Mouse (Mus musculus): ENCODE results near the gene Amer3. TPM values are rescaled to one million over a fixed set of nuclear protein-coding genes. Genes with fewer than 3 reads are reported as not detected.
"Not testable (repeated sequence)": the region's sequence is repeated elsewhere in the genome, so short reads cannot be mapped to it uniquely, and the experiment has no call there.

The Amer3 gene
- polyA plus RNA-seq (2016; fragmentation: Nextera tagmentation; extraction: Ambion mirVana) = 0.10 TPM in 1 of 2 replicates, not detected in the other

DNA sequence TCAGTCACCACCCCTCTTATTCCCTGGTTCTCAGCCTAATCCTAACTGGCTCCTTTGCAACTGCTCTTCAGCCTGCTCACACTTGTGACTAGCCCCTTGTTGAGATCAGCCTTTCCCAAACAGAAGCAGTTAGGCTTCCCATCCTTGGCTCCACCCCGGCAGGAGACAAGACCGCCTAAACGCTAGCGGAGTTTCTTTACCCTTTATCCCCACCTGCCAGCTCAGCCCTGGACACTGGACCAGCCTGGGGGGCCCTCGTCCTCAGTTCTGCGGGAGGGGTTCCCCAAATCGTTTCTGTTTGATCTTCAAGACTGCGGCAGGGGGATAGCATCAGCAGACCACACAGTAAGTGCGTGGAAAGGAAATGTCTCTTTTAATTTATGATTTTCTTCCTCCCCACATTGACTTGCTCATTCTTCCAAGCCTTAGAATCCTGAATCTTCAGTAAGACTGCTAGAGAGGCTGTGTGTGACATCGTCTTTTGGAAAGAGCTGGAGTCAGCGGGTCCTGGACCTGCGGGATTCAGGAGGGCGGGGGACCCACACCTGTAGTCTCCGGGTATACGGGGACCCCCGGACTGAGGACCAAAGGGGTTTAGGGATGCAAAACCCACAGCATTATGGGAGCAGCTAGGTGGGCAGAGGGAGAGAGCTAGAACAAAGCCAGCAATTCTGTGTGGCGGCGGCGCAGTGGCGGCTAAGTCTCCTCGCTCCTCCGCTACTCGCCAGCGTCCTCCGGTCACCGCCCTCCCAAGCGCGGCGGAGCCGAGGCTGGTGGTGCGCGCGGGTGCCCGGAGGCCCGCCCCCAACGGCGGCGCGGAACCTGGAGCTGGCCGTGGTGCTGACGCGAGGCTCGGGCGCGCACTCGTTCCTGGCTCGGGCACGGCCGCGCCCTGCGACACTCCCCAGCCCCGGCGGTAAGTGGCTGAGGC lies at the start of gene Amer3:
Gene Amer3, plus strand, starts transcription at position 807 of the 931 bp plus-strand sequence.
- Histone ChIP-seq H3K27me3 (ENCODE audit: insufficient read depth, poor library complexity, severe bottlenecking) (peaks cover 25% of the 10 kb centered on the region), H3K36me3 (no peaks in the 10 kb centered on the region), H3K4me3 (peak within 1 kb of the TSS; percentile 57), H3K27ac (no peak within 1 kb of the TSS), H3K9me3 (no peaks in the 10 kb centered on the region), H3K4me1 (peaks cover 12% of the 10 kb centered on the region)
- DNase-seq (ENCODE audit: low spot score) = peak; percentile 78
- WGBS = under 1% methylated on average over 53 of the region's 53 CpGs

DNA sequence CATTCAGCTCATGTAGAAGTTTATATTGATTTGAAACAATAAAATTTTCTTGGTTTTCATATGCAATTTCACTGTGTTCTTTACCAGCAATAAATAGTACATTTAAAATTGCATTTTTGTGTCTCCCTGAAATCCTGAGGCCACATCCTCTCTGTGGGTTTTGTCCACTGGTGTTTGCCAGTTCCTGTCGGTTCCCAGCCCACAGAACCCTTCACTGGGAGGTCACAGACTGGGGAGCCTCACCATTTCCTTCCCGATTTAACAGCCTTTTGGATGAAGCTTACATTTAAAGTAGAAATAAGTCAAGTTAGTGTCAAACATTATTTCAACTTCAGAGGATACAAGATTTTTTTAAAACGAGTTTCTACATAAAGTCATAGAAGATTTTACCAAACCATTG lies 44.9 kb upstream of the Amer3 start:
- H3K27me3 ChIP-seq (ENCODE audit: insufficient read depth, poor library complexity, severe bottlenecking) = peaks cover 31% of the 10 kb centered on the region
- not testable (repeated sequence) for H3K9me3 ChIP-seq; H3K27ac ChIP-seq; H3K36me3 ChIP-seq; H3K4me3 ChIP-seq; DNase-seq (ENCODE audit: low spot score)
- peaks cover 23% of the 10 kb centered on the region for H3K4me1 ChIP-seq
- WGBS = 27% methylated on average over 3 of the region's 3 CpGs

DNA sequence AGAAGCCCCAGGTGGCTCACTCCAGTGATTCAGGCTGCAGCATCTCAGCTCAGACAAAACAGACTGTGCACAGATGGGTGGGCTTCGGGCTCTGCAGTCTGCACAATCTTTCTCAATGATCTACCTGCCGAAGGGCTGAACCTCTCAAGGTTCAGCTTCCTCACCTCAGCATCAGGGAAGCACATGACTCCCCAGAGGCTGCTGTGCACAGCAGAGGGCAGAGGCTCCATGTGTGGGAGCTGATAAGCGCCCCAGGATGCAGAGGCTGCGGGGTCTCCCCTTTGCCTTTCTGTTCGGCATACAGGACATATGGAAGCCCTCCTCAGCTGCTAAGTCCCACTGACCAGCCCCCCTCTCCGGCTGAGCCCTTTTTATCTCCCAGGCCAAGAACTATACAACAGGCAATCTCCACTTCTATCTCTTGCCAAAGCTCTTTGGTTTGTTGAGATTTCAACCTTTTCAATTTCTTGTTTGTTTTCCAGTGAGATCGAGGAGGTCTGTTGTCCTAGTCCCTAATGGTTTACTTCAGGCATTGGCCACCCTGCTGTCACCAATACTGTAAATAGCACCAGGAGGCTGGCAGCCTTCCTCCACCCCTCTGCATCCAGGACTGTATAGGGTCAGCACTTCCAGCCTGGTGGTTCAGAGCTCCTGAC lies 44.3 kb upstream of the Amer3 start, which contains the start of gene Cfc1:
Gene Cfc1, plus strand, starts transcription at position 606 of the 656 bp plus-strand sequence.
- H3K27ac ChIP-seq; DNase-seq (ENCODE audit: low spot score); H3K36me3 ChIP-seq; H3K9me3 ChIP-seq: not testable (repeated sequence)
- Histone ChIP-seq H3K4me1 (peaks cover 23% of the 10 kb centered on the region), H3K27me3 (ENCODE audit: insufficient read depth, poor library complexity, severe bottlenecking) (peaks cover 31% of the 10 kb centered on the region), H3K4me3 (peak within 1 kb of the TSS; percentile 52)
- 12% methylated on average over 7 of the region's 7 CpGs for WGBS

DNA sequence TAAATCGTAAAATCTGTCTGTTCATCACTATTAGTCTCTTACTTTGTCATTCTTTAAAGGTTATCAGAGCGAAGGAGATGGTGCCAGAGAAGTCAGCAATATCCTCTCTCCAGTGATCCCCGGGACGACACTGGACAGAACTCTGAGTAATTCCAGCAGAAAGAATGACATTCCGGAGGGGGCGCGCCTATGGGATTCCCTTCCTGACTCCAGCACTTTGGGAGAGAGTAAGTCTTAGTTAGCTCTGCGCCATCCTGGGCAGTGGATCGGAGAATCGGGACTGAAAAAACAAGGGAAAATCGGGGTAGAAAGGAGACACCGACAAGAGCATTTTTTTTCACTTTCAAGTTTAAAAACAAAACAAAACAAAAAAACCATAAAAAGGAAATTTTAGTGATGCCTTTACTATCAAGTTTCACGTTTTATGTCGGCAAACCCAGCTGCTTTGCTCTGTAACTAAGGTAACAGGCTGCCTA lies 43.1 kb upstream of the Amer3 start:
- no peak for DNase-seq (ENCODE audit: low spot score)
- WGBS = 2% methylated on average over 14 of the region's 14 CpGs
- no peaks in the 10 kb centered on the region for H3K36me3 ChIP-seq
- H3K27me3 ChIP-seq (ENCODE audit: insufficient read depth, poor library complexity, severe bottlenecking) = peaks cover 31% of the 10 kb centered on the region
- no peaks in the 10 kb centered on the region for H3K9me3 ChIP-seq
- H3K4me1 ChIP-seq = peaks cover 18% of the 10 kb centered on the region
- H3K4me3 ChIP-seq = peak overlapping the region; percentile 52
- no peak overlapping the region for H3K27ac ChIP-seq

DNA sequence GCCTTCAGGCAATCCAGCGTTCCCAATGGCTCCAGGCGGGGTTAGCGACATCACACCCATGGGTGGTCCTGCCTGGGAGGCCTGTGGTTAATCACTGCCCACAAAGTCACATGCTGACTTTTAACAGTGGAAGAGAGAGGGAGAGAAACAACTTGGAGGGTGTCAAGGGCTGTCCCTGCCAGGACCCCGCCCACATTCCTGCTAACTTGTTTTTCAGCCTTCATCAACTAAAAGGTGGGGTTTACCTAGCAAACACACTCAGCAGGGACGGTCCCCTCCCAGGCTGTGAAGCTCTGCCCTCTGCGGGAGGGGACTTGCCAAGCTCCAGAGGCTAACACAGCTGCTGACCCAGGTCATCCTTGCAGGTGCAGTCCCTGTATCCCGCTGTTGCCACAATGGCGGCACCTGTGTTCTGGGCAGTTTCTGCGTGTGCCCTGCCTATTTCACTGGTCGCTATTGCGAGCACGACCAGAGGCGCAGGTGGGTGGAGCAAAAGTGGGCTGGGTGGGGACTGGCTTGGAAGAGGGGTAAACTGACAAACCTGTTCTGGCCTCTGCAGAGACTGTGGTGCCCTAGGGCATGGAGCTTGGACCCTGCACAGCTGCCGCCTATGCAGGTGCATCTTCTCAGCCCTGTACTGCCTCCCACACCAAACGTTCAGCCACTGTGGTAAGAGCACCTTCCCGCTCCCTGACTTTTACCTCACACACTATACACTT lies 42.5 kb upstream of the Amer3 start:
- no peaks in the 10 kb centered on the region for H3K36me3 ChIP-seq
- no peak overlapping the region; the same call in 1 of the 2 replicates for H3K27ac ChIP-seq
- H3K4me1 ChIP-seq = peaks cover 18% of the 10 kb centered on the region
- no peak for DNase-seq (ENCODE audit: low spot score)
- peak overlapping the region; percentile 52 for H3K4me3 ChIP-seq
- H3K27me3 ChIP-seq (ENCODE audit: insufficient read depth, poor library complexity, severe bottlenecking) = peaks cover 31% of the 10 kb centered on the region
- no peaks in the 10 kb centered on the region for H3K9me3 ChIP-seq
- 8% methylated on average over 16 of the region's 16 CpGs for WGBS

DNA sequence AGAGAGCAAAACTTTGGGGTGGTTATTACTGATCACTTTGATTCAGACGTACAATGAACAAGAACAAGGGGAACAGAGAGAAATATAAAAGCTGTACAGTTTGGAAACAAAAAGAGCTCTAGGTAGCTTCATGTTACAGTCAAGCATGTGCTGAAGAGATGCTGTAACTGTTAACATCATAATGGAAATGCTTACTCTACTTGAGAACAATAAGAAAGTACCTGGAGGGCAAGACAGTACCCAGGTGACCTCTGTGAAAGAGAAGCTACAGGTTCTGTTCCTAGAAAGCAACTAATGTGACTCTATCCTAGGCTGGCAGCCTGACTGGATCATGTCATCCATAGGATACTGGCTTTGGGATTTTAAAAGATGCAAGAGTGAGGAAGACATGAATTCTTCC lies 32.4 kb upstream of the Amer3 start:
- Histone ChIP-seq H3K27me3 (ENCODE audit: insufficient read depth, poor library complexity, severe bottlenecking) (no peaks in the 10 kb centered on the region), H3K36me3 (no peaks in the 10 kb centered on the region), H3K9me3 (no peaks in the 10 kb centered on the region), H3K27ac (no peak overlapping the region), H3K4me1 (no peaks in the 10 kb centered on the region), H3K4me3 (no peak overlapping the region)
- 80% methylated on average over 1 of the region's 1 CpGs for WGBS
- no peak for DNase-seq (ENCODE audit: low spot score)

DNA sequence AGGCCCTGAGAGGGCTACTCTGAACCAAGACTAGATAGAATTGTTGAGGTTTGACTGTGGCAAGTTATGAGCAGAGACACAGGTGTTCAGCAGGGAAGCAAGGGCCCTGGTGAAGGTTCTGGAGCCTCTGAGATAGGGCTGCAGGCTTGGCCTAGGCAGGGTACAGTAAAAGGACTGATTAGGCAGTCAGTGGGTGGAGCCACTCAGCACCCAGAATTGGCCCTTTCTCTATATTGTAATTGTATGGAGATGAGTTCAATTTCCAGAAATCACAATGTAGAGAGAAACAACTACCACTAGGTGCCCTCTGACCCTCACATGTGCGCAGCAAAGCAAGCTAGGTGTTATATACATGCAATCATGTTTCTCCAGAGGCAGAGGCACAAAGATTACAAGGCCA lies 25.8 kb upstream of the Amer3 start:
- no peak for DNase-seq (ENCODE audit: low spot score)
- no peaks in the 10 kb centered on the region for H3K9me3 ChIP-seq
- peaks cover 9% of the 10 kb centered on the region; the same call in 1 of the 2 replicates for H3K4me1 ChIP-seq
- no peaks in the 10 kb centered on the region for H3K27me3 ChIP-seq (ENCODE audit: insufficient read depth, poor library complexity, severe bottlenecking)
- H3K4me3 ChIP-seq = no peak overlapping the region
- H3K36me3 ChIP-seq = no peaks in the 10 kb centered on the region
- no peak overlapping the region for H3K27ac ChIP-seq
- 93% methylated on average over 1 of the region's 1 CpGs for WGBS

DNA sequence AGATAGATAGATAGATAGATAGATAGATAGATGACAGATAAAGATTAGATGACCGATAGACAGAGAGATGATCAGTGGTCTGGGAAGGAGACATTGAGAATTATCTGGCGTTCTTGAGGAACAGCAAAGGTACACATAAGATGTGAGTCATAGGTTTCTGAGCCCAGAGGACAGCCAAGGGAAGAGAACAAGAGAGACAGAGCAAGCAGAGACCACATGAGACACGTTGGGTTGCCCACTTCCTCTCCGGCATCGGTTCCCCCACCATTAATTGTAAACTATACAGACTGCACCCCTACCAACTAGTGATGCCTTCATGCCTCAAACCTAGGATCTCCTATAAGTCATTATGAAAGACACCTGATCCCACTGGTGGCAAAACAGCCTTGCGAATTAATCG lies 25.2 kb upstream of the Amer3 start:
- Histone ChIP-seq H3K9me3 (no peaks in the 10 kb centered on the region), H3K27me3 (ENCODE audit: insufficient read depth, poor library complexity, severe bottlenecking) (no peaks in the 10 kb centered on the region), H3K36me3 (no peaks in the 10 kb centered on the region), H3K27ac (no peak overlapping the region), H3K4me1 (peaks cover 9% of the 10 kb centered on the region; the same call in 1 of the 2 replicates), H3K4me3 (no peak overlapping the region)
- WGBS = 92% methylated on average over 7 of the region's 7 CpGs
- DNase-seq (ENCODE audit: low spot score) = no peak

DNA sequence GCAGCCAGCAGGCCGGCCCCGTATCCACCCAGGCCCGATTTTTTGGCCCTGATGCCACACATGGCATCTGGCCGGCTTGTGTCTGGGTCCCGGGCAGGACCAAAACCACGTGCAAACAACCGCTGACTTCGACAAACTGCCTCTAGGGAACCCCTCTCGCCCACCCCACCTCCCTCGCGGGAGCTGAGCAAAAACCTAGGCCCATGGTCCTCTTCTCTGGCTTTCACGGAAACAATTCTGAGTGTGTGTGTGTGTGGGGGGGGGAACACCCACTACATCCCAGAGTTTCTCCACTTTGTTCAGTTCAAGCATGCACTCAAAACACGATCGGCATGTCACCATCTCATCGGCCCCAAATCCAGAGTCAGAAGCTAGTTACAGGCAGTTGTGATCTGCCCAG lies 18.6 kb upstream of the Amer3 start, which contains the start of gene Prss40:
Gene Prss40, minus strand, starts transcription at position 101 of the 400 bp plus-strand sequence.
- peaks cover 9% of the 10 kb centered on the region; the same call in 1 of the 2 replicates for H3K4me1 ChIP-seq
- H3K27ac ChIP-seq = no peak within 1 kb of the TSS
- H3K27me3 ChIP-seq (ENCODE audit: insufficient read depth, poor library complexity, severe bottlenecking) = no peaks in the 10 kb centered on the region
- H3K9me3 ChIP-seq = no peaks in the 10 kb centered on the region
- no peak within 1 kb of the TSS for H3K4me3 ChIP-seq
- no peaks in the 10 kb centered on the region for H3K36me3 ChIP-seq
- 86% methylated on average over 15 of the region's 15 CpGs for WGBS
- DNase-seq (ENCODE audit: low spot score) = no peak

DNA sequence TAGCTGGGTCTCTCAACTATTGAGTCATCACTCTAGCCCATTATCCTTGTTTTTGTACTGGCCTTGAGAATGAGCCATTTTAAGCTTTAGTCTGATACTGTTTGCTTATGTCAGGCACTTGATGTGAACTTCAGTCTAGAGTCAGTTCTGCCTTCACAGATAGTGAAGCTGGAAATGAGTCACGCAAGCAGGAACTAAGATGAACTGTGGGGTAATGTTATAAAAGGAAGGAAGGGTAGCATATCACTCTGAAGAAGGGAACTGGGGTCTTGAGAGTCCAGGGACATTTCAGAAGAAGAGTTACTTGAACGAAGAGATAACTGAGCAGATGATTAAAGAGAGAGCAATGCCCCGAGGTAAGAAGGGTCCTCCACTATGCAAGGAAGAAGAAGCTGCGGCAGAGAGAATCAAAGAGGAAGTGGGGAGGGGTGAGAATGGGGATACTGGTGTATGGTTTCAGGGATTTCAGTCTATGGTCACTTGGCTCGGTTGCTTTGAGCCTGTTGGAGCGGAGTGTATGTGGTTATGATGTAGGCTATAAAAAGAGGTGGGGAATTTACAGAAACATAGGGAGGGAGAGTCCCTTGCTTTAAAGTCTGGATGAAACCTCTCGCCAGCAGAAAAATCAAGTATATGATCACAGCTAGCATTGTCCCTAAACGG lies 14.9 kb upstream of the Amer3 start:
- 71% methylated on average over 8 of the region's 8 CpGs for WGBS

DNA sequence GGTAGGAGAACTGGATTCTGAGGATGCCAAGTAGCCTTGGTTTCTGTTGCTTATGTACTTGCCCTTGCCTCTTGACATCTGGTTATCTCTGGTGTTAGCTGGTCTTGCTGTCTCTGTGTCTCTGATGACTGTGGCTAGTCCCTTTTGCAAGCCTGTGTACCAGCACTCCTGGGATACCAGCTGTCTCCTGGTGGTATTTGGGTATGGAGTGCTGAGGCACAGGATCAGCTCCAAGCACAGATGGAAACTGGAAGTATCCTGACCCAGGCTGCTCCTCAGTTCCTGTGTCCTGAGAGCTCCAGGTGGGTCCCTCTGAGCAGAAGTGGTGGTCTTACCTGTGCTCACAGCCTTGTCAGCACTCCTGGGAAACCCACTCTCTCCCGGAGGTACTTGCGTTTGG lies 11.3 kb upstream of the Amer3 start:
- DNase-seq (ENCODE audit: low spot score) = peak; percentile 51
- no peak overlapping the region for H3K4me3 ChIP-seq
- H3K9me3 ChIP-seq = no peaks in the 10 kb centered on the region
- no peaks in the 10 kb centered on the region for H3K4me1 ChIP-seq
- WGBS = 94% methylated on average over 2 of the region's 2 CpGs
- H3K36me3 ChIP-seq = no peaks in the 10 kb centered on the region
- no peaks in the 10 kb centered on the region for H3K27me3 ChIP-seq (ENCODE audit: insufficient read depth, poor library complexity, severe bottlenecking)
- no peak overlapping the region for H3K27ac ChIP-seq

More for the DNA sequence above, 14.9 kb upstream of the Amer3 start:
- Histone ChIP-seq H3K36me3 (no peaks in the 10 kb centered on the region), H3K27me3 (ENCODE audit: insufficient read depth, poor library complexity, severe bottlenecking) (no peaks in the 10 kb centered on the region), H3K4me1 (no peaks in the 10 kb centered on the region), H3K27ac (no peak overlapping the region), H3K4me3 (no peak overlapping the region), H3K9me3 (no peaks in the 10 kb centered on the region)
- DNase-seq (ENCODE audit: low spot score) = no peak

DNA sequence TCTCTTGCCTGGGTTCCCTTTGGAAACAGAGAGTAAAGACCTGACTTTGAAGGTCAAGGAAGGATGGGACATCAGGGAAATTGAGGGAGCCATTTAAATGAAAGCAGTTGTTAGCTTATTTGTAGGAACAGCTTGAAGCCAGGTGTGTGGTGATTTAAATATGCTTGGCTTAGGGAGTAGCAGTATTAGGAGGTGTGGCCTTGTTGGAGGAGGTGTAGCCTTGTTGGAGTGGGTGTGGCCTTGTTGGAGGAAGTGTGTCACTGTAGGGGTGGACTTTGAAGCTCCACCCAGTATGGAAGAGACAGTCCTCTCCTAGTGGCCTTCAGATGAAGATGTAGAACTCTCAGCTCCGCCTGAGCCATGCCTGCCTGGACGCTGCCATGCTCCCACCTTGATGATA lies 9.6 kb upstream of the Amer3 start:
- WGBS = 82% methylated on average over 2 of the region's 2 CpGs
- Histone ChIP-seq H3K9me3 (no peaks in the 10 kb centered on the region), H3K36me3 (no peaks in the 10 kb centered on the region), H3K27me3 (ENCODE audit: insufficient read depth, poor library complexity, severe bottlenecking) (no peaks in the 10 kb centered on the region), H3K4me1 (no peaks in the 10 kb centered on the region), H3K27ac (no peak overlapping the region), H3K4me3 (no peak overlapping the region)
- peak; percentile 52 for DNase-seq (ENCODE audit: low spot score)

All from heart, embryonic 10.5 days (tissue).